Mouse (Mus musculus) megakaryocyte-erythroid progenitor cell, adult 5-6 weeks (primary cell): ENCODE data around the gene Ppm1b. TPM values are rescaled to one million over a fixed set of nuclear protein-coding genes. Genes with fewer than 3 reads are reported as not detected.

ENCODE experiments used
- ATAC-seq: replicated peaks from 2 replicates; pipeline ENCODE4 v1.8.0; 2016; ENCODE audit warnings: mild to moderate bottlenecking, inconsistent platforms; ENCODE audit not compliant: severe bottlenecking, poor library complexity, low FRiP score, low TSS enrichment
- total RNA-seq, 2 experiments: library from RNA; stranded (forward) in 1 of 2; stranded (reverse) in 1 of 2; fragments of 200-1000, 215-1000 nt in 1 of 2; fragments of >200 nt in 1 of 2; fragmentation: Nextera tagmentation in 1 of 2; gene quantifications; 2 replicates each; pipeline ENCODE4 v1.2.3; 2014 to 2017

The Ppm1b gene
- total RNA-seq, 2 experiments from 2014 or later, result 62.9 to 68.7 TPM

GRCm38 (mm10) chr17:85045160-85045559 is 88.6 kb downstream of the Ppm1b start:
- no peak for ATAC-seq

GRCm38 (mm10) chr17:85048379-85048778 is 91.8 kb downstream of the Ppm1b start:
- ATAC-seq, result no peak

GRCm38 (mm10) chr17:85058276-85058675 is 101.7 kb downstream of the Ppm1b start:
- no peak for ATAC-seq

- no peak for ATAC-seq
Measured at GRCm38 (mm10) chr17:85059136-85059535, 102.6 kb downstream of the Ppm1b start.

- peak; percentile 80 for ATAC-seq
Measured at GRCm38 (mm10) chr17:85063560-85063959, 107.0 kb downstream of the Ppm1b start.

- ATAC-seq, result no peak
Measured at GRCm38 (mm10) chr17:85067331-85067730, 110.8 kb downstream of the Ppm1b start.

- ATAC-seq, result no peak
Measured at GRCm38 (mm10) chr17:85070658-85071057, 114.1 kb downstream of the Ppm1b start.

- no peak for ATAC-seq
Measured at GRCm38 (mm10) chr17:85071088-85071775, 114.7 kb downstream of the Ppm1b start.

GRCm38 (mm10) chr17:85072383-85072782 is 115.8 kb downstream of the Ppm1b start:
- no peak for ATAC-seq

- no peak for ATAC-seq
Measured at GRCm38 (mm10) chr17:85073214-85073613, 116.7 kb downstream of the Ppm1b start.

Other genes with a start within 250 kb of the Ppm1b start
- 63.8 and 67.3 TPM in 2 replicates for gene Lrpprc, start 166.0 kb upstream of the Ppm1b start, total RNA-seq (2014; fragmentation: Nextera tagmentation)
- 115 TPM in 2 replicates for gene Lrpprc, start 166.0 kb upstream of the Ppm1b start, total RNA-seq (2017)
- not detected in 2 replicates for gene Slc3a1, start 71.6 kb downstream of the Ppm1b start, total RNA-seq (2014; fragmentation: Nextera tagmentation)
- gene Slc3a1, start 71.6 kb downstream of the Ppm1b start, total RNA-seq (2017), result 1.1 TPM in 1 of 2 replicates, not detected in the other
- 24.8 and 26.5 TPM in 2 replicates for gene Prepl, start 133.5 kb downstream of the Ppm1b start, total RNA-seq (2014; fragmentation: Nextera tagmentation)
- gene Prepl, start 133.5 kb downstream of the Ppm1b start, total RNA-seq (2017), result 32.8 and 44.5 TPM in 2 replicates
- 5.6 and 7.8 TPM in 2 replicates for gene Camkmt, start 133.8 kb downstream of the Ppm1b start, total RNA-seq (2014; fragmentation: Nextera tagmentation)
- 1.6 and 3.1 TPM in 2 replicates for gene Camkmt, start 133.8 kb downstream of the Ppm1b start, total RNA-seq (2017)